Mouse (Mus musculus): ENCODE measurements around the gene H2-Ke6.

DNA sequence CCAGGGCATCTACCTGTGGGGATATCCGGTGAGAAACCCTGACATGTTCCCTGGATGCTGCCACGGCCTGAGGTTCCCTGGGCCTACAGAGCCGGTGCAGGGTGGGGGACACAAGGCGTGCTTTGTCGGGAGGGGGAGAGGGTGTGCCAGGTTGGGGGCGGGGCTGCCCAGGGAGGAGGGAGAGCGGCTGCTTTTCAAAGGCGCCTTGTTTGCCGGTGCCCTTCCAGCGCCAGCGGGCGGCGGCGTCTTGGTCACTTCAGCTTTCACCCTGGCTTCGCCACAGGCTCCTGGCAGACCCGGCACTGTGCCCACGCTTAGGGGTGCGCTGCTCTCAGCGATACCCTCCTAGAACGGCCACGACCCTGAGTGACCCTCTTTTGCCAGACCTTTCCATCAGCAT is 10.6 kb upstream of the H2-Ke6 start:
- TF ChIP-seq CTCF (IDR thresholded peaks at IDR 0.05; ENCODE audit: extremely low read depth, insufficient read length, insufficient replicate concordance, low read depth, low read length) (no peak), POLR2A (IDR thresholded peaks at IDR 0.05; ENCODE audit: low read depth, low read length) (no peak)

All from small intestine, adult 2 months (tissue).